Mouse (Mus musculus): ENCODE results near the gene Ltbp1.

The Ltbp1 gene

GRCm38 (mm10) chr17:75005281-75005684 is at the start of gene Ltbp1:
Gene Ltbp1, plus strand, starts transcription at chr17:75005568.
- DNase-seq (ENCODE audit: low spot score), result peak; percentile 64

- no peak for DNase-seq (ENCODE audit: low spot score)
Measured at GRCm38 (mm10) chr17:74959481-74960245, 45.7 kb upstream of the Ltbp1 start.

GRCm38 (mm10) chr17:74963222-74963621 is 42.1 kb upstream of the Ltbp1 start:
- no peak for DNase-seq (ENCODE audit: low spot score)

- no peak for DNase-seq (ENCODE audit: low spot score)
Measured at GRCm38 (mm10) chr17:74963861-74964260, 41.5 kb upstream of the Ltbp1 start.

- DNase-seq (ENCODE audit: low spot score), result no peak
Measured at GRCm38 (mm10) chr17:74967298-74967848, 38.0 kb upstream of the Ltbp1 start.

GRCm38 (mm10) chr17:74968152-74968712 is 37.1 kb upstream of the Ltbp1 start:
- DNase-seq (ENCODE audit: low spot score), result no peak

- no peak for DNase-seq (ENCODE audit: low spot score)
Measured at GRCm38 (mm10) chr17:74968738-74969271, 36.6 kb upstream of the Ltbp1 start.

GRCm38 (mm10) chr17:74975192-74975591 is 30.2 kb upstream of the Ltbp1 start:
- no peak for DNase-seq (ENCODE audit: low spot score)

GRCm38 (mm10) chr17:74976167-74976985 is 29.0 kb upstream of the Ltbp1 start:
- DNase-seq (ENCODE audit: low spot score), result no peak

- DNase-seq (ENCODE audit: low spot score), result no peak
Measured at GRCm38 (mm10) chr17:74979767-74980166, 25.6 kb upstream of the Ltbp1 start.

- DNase-seq (ENCODE audit: low spot score), result no peak
Measured at GRCm38 (mm10) chr17:74981703-74982102, 23.7 kb upstream of the Ltbp1 start.

GRCm38 (mm10) chr17:74982880-74983279 is 22.5 kb upstream of the Ltbp1 start:
- no peak for DNase-seq (ENCODE audit: low spot score)

- no peak for DNase-seq (ENCODE audit: low spot score)
Measured at GRCm38 (mm10) chr17:74984071-74984470, 21.3 kb upstream of the Ltbp1 start.

GRCm38 (mm10) chr17:74984681-74985080 is 20.7 kb upstream of the Ltbp1 start:
- no peak for DNase-seq (ENCODE audit: low spot score)

GRCm38 (mm10) chr17:74987067-74987466 is 18.3 kb upstream of the Ltbp1 start:
- no peak for DNase-seq (ENCODE audit: low spot score)

GRCm38 (mm10) chr17:74989691-74990090 is 15.7 kb upstream of the Ltbp1 start:
- DNase-seq (ENCODE audit: low spot score), result no peak

- DNase-seq (ENCODE audit: low spot score), result no peak
Measured at GRCm38 (mm10) chr17:74990561-74990960, 14.8 kb upstream of the Ltbp1 start.

- DNase-seq (ENCODE audit: low spot score), result no peak
Measured at GRCm38 (mm10) chr17:74993726-74994581, 11.4 kb upstream of the Ltbp1 start.

GRCm38 (mm10) chr17:74994582-74994893 is 10.8 kb upstream of the Ltbp1 start:
- DNase-seq (ENCODE audit: low spot score), result no peak

GRCm38 (mm10) chr17:74995266-74995665 is 10.1 kb upstream of the Ltbp1 start:
- DNase-seq (ENCODE audit: low spot score), result no peak

GRCm38 (mm10) chr17:75000066-75000465 is 5.3 kb upstream of the Ltbp1 start:
- DNase-seq (ENCODE audit: low spot score), result no peak

Measured in ovary, adult 18-20 months (tissue).